Mouse (Mus musculus) kidney, adult 18-20 months (tissue): ENCODE measurements around the gene Ctsl.

Source experiments
- DNase-seq: peaks from one replicate; pipeline ENCODE4 v3.0.0; 2021

Ctsl gene

GRCm38 (mm10) chr13:64369805-64370172, 901 bp downstream of the Ctsl start:
- DNase-seq, result no peak

GRCm38 (mm10) chr13:64368596-64368995, 2.1 kb downstream of the Ctsl start:
- DNase-seq, result no peak

- DNase-seq, result no peak
Observed at GRCm38 (mm10) chr13:64367615-64368014, 3.1 kb downstream of the Ctsl start.

- DNase-seq, result no peak
Observed at GRCm38 (mm10) chr13:64365326-64365725, 5.4 kb downstream of the Ctsl start.

- DNase-seq, result peak; percentile 38
Observed at GRCm38 (mm10) chr13:64364258-64364657, 6.4 kb downstream of the Ctsl start.

- no peak for DNase-seq
Observed at GRCm38 (mm10) chr13:64362139-64362538, 8.6 kb downstream of the Ctsl start.

- DNase-seq, result no peak
Observed at GRCm38 (mm10) chr13:64361020-64361419, 9.7 kb downstream of the Ctsl start.

- no peak for DNase-seq
Observed at GRCm38 (mm10) chr13:64359702-64360101, 11.0 kb downstream of the Ctsl start.

- no peak for DNase-seq
Observed at GRCm38 (mm10) chr13:64358476-64358875, 12.2 kb downstream of the Ctsl start.

- no peak for DNase-seq
Observed at GRCm38 (mm10) chr13:64357389-64357788, 13.3 kb downstream of the Ctsl start.

GRCm38 (mm10) chr13:64349474-64349873, 21.2 kb downstream of the Ctsl start:
- DNase-seq, result no peak

- DNase-seq, result peak; percentile 64
Observed at GRCm38 (mm10) chr13:64344082-64344501, 26.6 kb downstream of the Ctsl start.

GRCm38 (mm10) chr13:64343598-64343997, 27.1 kb downstream of the Ctsl start:
- DNase-seq, result peak; percentile 27

GRCm38 (mm10) chr13:64335546-64336132, 35.1 kb downstream of the Ctsl start:
- DNase-seq, result no peak

- DNase-seq, result no peak
Observed at GRCm38 (mm10) chr13:64333102-64333501, 37.6 kb downstream of the Ctsl start.

GRCm38 (mm10) chr13:64332321-64332720, 38.4 kb downstream of the Ctsl start:
- DNase-seq, result no peak

GRCm38 (mm10) chr13:64322561-64323281, 48.0 kb downstream of the Ctsl start:
- DNase-seq, result no peak

GRCm38 (mm10) chr13:64320334-64320733, 50.4 kb downstream of the Ctsl start:
- no peak for DNase-seq

- DNase-seq, result no peak
Observed at GRCm38 (mm10) chr13:64319782-64320181, 50.9 kb downstream of the Ctsl start.

GRCm38 (mm10) chr13:64318355-64318754, 52.3 kb downstream of the Ctsl start:
- peak; percentile 64 for DNase-seq

GRCm38 (mm10) chr13:64315483-64316050, 55.1 kb downstream of the Ctsl start:
- no peak for DNase-seq

- DNase-seq, result no peak
Observed at GRCm38 (mm10) chr13:64314041-64314440, 56.6 kb downstream of the Ctsl start.

- no peak for DNase-seq
Observed at GRCm38 (mm10) chr13:64312916-64313289, 57.8 kb downstream of the Ctsl start.
